Mouse (Mus musculus): ENCODE measurements around the gene Mapkbp1.

Gene Mapkbp1

GRCm38 (mm10) chr2:120011462-120012200, 39.1 kb downstream of the Mapkbp1 start:
- DNase-seq: peak; percentile 41

DNA sequence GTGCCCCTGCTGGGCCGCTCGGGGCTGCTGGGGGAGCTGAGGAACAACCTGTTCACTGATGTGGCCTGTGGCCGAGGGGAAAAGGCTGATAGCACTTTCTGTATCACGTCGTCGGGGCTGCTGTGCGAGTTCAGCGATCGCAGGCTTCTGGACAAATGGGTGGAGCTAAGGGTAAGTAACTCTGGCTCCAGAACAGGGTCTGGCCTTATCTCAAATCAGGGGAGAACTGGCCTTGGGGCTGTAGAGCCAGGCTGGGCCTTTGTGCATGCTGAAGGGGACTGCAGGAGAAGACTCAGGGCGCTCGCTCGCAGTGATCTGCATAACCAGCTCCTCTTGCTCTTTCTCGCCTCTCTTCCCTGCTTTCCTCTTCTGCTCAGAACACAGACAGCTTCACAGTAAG, 40.4 kb downstream of the Mapkbp1 start:
- no peak for DNase-seq

DNA sequence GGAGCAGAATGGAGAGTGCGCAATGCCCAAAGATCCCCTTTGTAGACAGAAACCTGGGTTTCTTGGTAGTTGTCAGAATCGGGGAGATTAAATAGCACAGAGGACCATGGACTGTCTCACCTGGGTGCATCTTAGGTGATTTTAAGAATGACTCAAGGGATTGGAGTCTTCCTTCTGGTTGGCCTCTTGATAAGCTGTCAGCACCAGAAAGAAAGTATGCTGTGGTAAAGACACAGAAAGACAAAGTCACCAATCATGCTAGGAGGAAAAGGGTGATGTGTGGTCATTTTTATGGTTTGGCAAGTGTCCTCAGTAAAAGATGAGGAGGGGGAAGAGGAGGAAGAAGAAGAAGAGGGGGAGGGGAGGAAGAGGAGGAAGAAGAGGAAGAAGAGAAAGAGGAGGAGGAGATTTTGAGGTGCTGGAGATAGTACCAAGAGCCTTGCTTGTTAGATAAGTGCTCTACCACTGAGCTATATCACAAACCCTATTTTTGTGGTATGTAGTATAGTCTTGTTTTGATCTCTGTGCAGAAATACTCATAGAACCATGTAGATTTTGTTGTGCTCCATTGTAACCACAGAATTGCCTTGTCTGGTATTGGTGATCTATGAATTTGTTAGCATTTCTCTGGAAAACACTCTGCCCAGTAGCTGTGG, 41.5 kb downstream of the Mapkbp1 start:
- no peak for DNase-seq

DNA sequence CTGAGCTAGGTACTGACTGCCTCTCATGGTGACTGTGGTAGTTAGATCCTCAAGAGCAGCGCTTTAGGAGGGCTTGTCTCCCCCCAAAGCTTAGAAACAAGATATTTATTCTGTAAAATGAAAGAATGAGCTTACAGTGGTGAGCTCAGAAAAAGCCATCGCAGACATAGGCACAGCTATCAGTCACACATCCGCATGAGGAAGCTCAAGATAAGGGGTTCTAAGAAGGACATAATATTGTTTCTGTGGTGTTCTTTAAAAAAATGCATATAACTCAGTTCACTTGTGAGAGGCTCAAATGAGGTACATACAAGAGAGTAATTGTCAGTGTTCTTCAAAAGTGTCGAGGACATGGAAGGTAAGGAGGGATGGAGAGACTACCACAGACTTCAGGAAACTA, 43.4 kb downstream of the Mapkbp1 start:
- no peak for DNase-seq

DNA sequence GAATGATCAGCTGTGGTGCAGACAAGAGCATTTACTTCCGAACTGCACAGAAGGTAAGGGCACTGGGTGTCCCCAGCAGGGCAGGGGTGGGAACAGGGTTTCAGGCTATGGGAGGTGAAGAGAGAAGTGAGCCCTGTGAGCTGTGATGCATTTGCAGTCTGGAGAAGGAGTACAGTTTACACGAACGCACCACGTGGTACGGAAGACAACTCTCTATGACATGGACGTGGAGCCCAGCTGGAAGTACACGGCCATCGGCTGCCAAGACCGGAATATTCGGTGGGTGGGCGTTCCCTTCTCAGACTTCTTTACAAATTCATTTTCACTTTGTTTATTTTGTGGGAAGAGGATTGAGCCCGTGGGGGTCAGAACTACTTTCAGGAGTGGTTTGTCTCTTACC, 45.1 kb downstream of the Mapkbp1 start:
- DNase-seq: no peak

DNA sequence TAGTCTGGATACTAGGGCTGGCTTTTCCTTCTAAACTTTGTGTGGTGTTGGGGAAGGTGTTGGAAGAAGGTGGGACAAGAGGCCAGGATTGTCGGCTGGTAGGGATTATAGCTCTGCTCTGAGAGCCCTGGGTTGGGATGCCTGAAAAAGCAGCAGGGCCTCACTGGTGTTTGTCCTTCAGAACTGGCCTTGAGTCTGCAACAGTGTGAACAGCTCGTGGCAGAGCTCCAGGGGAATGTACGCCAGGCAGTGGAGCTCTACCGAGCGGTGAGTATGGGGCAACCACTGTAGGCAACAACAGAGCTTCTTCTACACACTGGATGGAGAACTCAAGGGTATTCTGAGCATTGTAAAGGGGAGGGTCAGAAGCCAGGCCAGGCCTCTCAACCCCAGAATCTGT, 51.8 kb downstream of the Mapkbp1 start:
- DNase-seq: no peak

- DNase-seq: peak; percentile 86
Measured at GRCm38 (mm10) chr2:120026984-120027949, 54.8 kb downstream of the Mapkbp1 start, which contains the start of the genes Jmjd7 and Gm28042. TSS of gene Jmjd7 (plus strand) at chr2:120027483. TSS of gene Gm28042 (plus strand) at chr2:120027493.

GRCm38 (mm10) chr2:120027950-120028331, 55.4 kb downstream of the Mapkbp1 start:
- no peak for DNase-seq

GRCm38 (mm10) chr2:120030380-120030779, 57.9 kb downstream of the Mapkbp1 start:
- no peak for DNase-seq

GRCm38 (mm10) chr2:120032726-120033467, 60.4 kb downstream of the Mapkbp1 start, which contains the start of gene Pla2g4b:
TSS of gene Pla2g4b (plus strand) at chr2:120033417.
- no peak for DNase-seq

DNA sequence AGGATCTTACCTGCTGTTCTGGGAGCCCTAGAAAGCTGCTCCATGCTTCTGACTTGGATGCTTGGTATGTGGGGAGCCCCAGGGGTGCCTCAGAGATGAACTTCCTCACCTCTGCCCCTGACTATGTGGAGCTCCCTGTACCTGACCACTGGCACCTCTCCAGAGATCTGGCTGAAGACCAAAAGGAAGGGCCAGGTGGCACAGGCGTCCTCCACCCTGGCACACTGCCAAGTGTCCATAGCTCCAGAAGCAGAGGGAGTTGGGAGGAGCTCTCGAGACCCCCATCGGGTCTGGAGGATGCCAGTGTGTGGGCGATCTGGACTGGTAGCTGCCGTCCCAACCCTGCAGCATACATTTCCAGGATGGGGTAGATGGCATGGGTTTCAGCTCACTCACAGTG, 61.2 kb downstream of the Mapkbp1 start:
- DNase-seq: peak; percentile 48

- no peak for DNase-seq
Measured at GRCm38 (mm10) chr2:120037744-120038143, 65.2 kb downstream of the Mapkbp1 start.

GRCm38 (mm10) chr2:120040991-120041390, 68.5 kb downstream of the Mapkbp1 start:
- DNase-seq: no peak

DNA sequence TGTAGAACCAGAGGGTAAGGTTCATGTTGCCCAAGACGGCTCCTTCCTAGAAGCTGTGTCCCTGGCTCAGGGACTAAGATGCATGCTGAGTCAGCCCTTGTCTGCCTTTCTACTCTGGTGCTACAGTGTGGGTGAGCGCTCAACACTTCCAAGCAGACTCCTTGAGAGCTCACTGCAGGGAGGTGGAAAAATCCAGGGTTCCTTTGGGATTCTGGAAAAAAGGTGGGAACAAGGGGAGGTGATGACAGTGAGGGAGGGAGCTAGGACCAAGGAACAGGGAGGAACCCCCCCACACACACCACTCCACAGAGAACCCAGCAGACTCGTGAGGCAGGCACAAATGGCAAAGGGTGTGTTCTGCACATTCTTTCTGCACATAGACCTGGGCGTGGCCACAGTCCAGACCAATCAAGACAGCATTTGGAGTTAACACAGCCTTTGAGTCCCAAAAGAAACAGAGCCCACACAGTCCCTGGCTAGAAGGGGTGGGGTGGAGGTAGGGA, 71.7 kb downstream of the Mapkbp1 start:
- DNase-seq: no peak

GRCm38 (mm10) chr2:120044676-120045075, 72.2 kb downstream of the Mapkbp1 start:
- no peak for DNase-seq

DNA sequence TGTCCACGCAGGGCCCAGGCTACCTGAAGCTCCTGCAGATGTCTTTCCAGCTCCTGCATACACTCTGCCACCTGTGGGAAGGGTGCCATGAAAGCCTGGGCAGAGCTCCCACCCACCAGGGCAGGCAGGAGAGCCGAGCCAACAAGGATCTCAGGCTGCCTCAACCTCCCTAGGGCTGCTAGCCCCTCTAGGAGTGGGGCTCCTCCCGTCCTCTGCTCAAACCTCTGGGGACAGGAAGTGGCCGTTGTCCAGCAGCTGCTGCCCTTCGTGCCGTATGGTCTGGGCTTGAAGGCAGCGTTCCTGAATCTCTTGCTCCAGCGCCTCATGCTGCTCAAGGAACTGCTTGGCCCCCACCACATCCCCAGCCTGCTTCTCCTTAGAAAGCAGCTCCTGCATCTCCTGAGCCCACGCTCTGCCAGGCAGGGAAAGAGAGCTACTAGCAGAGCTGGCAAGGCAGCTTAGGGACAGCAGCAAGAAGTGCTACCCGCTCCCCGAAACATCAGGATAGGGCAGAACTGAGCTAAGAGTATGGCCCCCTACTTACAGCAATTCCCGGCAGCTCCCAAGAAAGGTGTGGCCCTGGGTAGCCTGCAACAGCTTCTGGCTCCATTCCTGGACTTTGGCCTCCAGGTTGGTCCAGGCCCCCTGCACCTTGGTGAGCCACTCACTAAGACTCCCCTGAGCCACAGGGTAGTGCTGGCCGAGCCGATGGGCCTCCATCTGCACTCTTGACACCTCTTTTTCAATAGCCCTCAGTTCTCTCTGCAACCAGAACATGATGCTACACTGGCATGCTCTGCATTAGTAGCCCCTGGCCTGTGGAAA, 74.2 kb downstream of the Mapkbp1 start:
- no peak for DNase-seq

DNA sequence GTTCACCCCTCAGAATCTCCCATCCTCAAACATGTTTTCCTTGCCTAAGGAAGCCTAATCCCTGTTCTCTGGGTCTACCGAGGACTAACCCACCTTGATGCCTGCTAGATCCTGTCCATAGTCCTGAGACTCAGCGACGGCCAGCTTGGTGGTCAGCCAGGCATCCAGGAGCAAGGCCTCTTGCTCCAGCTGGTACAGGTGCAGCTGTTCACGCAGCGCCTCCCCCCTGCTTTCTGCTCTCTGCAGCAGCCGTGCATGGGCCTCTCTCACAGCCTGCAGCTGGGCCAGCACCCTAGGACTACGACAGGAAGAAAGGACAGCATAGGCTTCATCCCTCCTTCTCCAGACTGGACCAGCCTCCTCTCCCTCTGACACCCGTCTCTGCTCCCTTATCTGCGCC, 75.7 kb downstream of the Mapkbp1 start:
- no peak for DNase-seq

GRCm38 (mm10) chr2:120049632-120050274, 77.3 kb downstream of the Mapkbp1 start:
- DNase-seq: no peak

GRCm38 (mm10) chr2:120051405-120051804, 78.9 kb downstream of the Mapkbp1 start:
- no peak for DNase-seq

DNA sequence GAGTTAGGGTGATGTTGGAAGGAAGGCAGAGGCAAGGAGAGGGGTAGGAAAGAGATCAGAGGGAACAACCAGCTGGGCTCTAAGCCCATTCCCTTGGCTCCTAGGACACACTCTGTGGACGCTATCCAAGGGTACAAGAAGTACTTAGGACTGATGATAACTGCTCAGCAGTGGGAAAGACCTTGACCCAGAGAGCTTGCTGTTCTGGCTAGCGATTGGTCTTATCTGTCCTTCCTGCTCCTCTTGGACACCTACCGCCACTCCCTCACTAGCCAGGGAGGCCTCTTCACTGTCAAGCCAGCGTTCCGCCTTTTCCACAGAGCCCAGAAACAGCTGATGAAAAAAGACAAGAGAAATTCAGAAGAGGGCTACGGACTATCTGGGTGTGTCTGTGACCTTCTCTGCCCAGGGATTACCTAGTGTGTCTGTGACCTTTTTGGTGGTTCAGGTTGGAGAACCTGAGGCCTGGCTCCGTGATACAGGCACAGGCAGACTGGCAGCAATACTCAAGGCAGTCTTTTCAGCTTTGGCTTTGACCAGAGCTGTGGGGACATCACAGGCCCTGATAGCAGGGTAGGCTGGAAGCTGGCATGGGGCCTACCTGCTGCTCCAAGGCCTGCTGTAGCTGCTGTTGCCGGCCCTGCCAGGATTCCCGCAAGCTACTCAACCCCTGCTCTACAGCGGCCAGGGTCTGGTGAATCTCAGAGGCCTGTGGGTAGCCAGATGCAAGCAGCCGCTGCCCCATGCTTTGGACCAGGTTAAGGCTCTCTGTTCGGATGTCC, 82.5 kb downstream of the Mapkbp1 start:
- DNase-seq: no peak

Data from cerebellum, adult 8-10 months (tissue).